Mouse (Mus musculus): ENCODE measurements at regions not wholly inside any gene's neighbourhood (a gene's known extent, or its start where the extent isn't known, plus 50 kb on each side); places are given as distances from the start of the nearest gene placed in this dataset.

DNA sequence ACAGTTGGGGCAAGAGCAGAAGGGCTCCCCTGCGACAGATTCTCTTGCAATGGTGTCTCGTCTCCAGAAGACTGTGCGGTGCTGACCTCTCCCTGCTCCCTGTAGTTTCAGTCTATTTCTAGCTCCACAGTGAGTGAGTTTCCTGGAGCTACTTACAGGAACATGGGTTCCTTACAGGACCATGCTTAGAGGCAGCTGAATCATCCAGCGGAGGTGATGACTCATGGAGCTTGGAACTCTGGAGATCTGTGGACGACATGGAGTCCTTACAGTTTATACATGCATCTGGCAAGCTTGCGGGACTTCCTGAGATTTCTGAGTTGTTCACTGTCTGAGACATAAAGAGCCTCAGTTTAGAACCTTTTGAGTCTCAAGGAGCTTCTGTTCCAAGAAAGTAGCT, 50.0 kb upstream of the Nt5e start:
- no peak for TF ChIP-seq CTCF (IDR thresholded peaks at IDR 0.05; ENCODE audit: low read depth)
- no peak overlapping the region for H3K4me2 ChIP-seq (ENCODE audit: low read depth)
- H3K27ac ChIP-seq (ENCODE audit: low read depth, low read length), result no peak overlapping the region
- H3K4me3 ChIP-seq (ENCODE audit: low read depth, low read length), result no peak overlapping the region
- no peaks in the 10 kb centered on the region for H3K36me3 ChIP-seq (ENCODE audit: insufficient read depth)
- no peaks in the 10 kb centered on the region for H3K27me3 ChIP-seq (ENCODE audit: insufficient read depth, low read length)
- WGBS, result 95% methylated on average over 6 of the region's 6 CpGs
- no peak overlapping the region for H3K9ac ChIP-seq
- no peak for ATAC-seq
- no peaks in the 10 kb centered on the region for H3K4me1 ChIP-seq (ENCODE audit: insufficient read depth)
- no peaks in the 10 kb centered on the region for H3K9me3 ChIP-seq (ENCODE audit: low read length)
- DNase-seq, result no peak
